Mouse (Mus musculus) midbrain, embryonic 11.5 days (tissue): ENCODE data around the gene LTO1. TPM values are rescaled to one million over a fixed set of nuclear protein-coding genes. Genes with fewer than 3 reads are reported as not detected.

Source experiments
- ATAC-seq: fragments of 200-750 bp; cut with Nextera tagmentation; 2 replicates; pipeline ENCODE4 v1.8.0; 2017; ENCODE audit warnings: moderate TSS enrichment, moderate library complexity; ENCODE audit not compliant: low FRiP score
- DNase-seq: peaks from one replicate; pipeline ENCODE4 v3.0.0; 2015; ENCODE audit warnings: low spot score; ENCODE audit errors: missing footprints
- H3K27ac ChIP-seq: fragments of 300-500 bp; sonication (generic); 2 replicates; pipeline ENCODE4 v1.5.1; 2014; ENCODE audit warnings: low read depth, low read length
- H3K27me3 ChIP-seq: fragments of 300-500 bp; sonication (generic); 2 replicates; pipeline ENCODE4 v1.6.1; 2014; ENCODE audit warnings: mild to moderate bottlenecking, low read length, moderate library complexity, mixed read lengths; ENCODE audit not compliant: control insufficient read depth, insufficient read depth
- H3K36me3 ChIP-seq: fragments of 300-500 bp; sonication (generic); 2 replicates; pipeline ENCODE4 v1.6.1; 2014; ENCODE audit warnings: mild to moderate bottlenecking, low read length, moderate library complexity, mixed read lengths; ENCODE audit not compliant: control insufficient read depth, insufficient read depth
- H3K4me1 ChIP-seq: fragments of 300-500 bp; sonication (generic); 2 replicates; pipeline ENCODE4 v1.6.1; 2014; ENCODE audit warnings: low read length; ENCODE audit not compliant: control insufficient read depth, insufficient read depth
- H3K4me2 ChIP-seq: fragments of 300-500 bp; sonication (generic); 2 replicates; pipeline ENCODE4 v1.6.1; 2014; ENCODE audit warnings: mild to moderate bottlenecking, moderate library complexity
- H3K4me3 ChIP-seq: fragments of 300-500 bp; sonication (generic); 2 replicates; pipeline ENCODE4 v1.5.1; 2014; ENCODE audit warnings: low read depth, low read length
- H3K9ac ChIP-seq: fragments of 300-500 bp; sonication (generic); 2 replicates; pipeline ENCODE4 v1.6.1; 2014; ENCODE audit warnings: low read length
- H3K9me3 ChIP-seq: fragments of 300-500 bp; sonication (generic); 2 replicates; pipeline ENCODE4 v1.6.1; 2016; ENCODE audit warnings: low read length; ENCODE audit not compliant: control insufficient read depth
- WGBS: fragments of 180-500 bp; shearing (Covaris S2); extraction: QIAGEN DNeasy Blood & Tissue Kit; methylation state at CpG from one replicate; pipeline ENCODE4 v1.1.7; 2014; 5-methylcytosine and 5-hydroxymethylcytosine counted together
- polyA plus RNA-seq: library from polyadenylated mRNA; unstranded; fragments of >200 nt; fragmentation: Nextera tagmentation; extraction: Ambion mirVana; gene quantifications from 2 replicates; pipeline ENCODE4 v1.2.1, GENCODE M21; 2014

LTO1 gene
- polyA plus RNA-seq, 1 experiment from 2014 or later: 28.0 TPM

DNA sequence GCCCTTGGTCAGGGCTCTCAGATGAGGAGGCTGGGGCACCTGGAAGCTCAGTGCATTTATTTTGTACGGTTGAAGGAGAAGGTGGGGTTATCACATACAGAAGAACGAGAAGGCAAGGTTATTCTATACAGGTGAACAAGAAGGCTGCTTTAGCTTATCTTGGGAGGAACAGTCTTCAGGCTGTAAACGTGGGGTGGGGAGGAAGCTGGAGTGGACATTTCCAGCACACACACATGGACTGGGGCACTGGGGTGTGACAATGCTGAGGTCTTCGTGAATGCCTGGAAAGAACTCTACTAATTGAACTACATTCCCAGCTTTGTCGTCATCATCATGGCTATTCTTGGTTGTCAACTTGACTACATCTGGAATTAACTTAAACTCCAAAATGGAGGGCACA, 51.0 kb downstream of the LTO1 start:
- Histone ChIP-seq H3K4me2 (no peak overlapping the region), H3K4me3 (no peak overlapping the region), H3K36me3 (no peaks in the 10 kb centered on the region), H3K9ac (no peak overlapping the region), H3K27me3 (no peaks in the 10 kb centered on the region), H3K9me3 (no peaks in the 10 kb centered on the region), H3K4me1 (no peaks in the 10 kb centered on the region), H3K27ac (no peak overlapping the region)
- ATAC-seq (no peak), DNase-seq (no peak)
- 74% methylated on average over 5 of the region's 5 CpGs for WGBS

GRCm38 (mm10) chr7:144970997-144971768, 56.3 kb downstream of the LTO1 start:
- Histone ChIP-seq H3K4me2 (no peak overlapping the region), H3K27ac (no peak overlapping the region), H3K4me3 (no peak overlapping the region), H3K27me3 (no peaks in the 10 kb centered on the region), H3K9ac (no peak overlapping the region), H3K9me3 (no peaks in the 10 kb centered on the region), H3K36me3 (no peaks in the 10 kb centered on the region), H3K4me1 (no peaks in the 10 kb centered on the region)
- 77% methylated on average over 8 of the region's 8 CpGs for WGBS
- no peak for DNase-seq
- ATAC-seq: no peak

DNA sequence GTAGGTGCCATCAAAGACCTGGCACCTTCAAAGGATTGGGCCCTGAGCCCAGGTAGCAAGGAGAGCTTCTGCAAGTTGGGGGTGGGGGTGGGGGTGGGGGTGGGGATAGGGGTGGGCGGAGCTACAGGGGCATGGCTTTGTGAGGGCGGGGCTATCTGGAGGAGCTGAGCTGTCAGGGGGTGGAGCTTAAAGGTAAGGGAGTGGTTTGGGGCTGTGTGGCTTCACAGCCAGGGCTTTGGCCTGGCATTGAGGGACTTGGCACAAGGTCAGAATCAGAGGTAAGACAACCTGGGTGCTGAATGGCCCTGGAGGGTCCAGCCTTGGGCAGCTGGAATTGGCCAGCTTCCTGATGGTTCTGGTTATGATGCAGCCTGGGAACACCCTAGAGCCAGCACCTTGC, 56.9 kb downstream of the LTO1 start:
- WGBS: 30% methylated on average over 2 of the region's 2 CpGs
- no peak overlapping the region for H3K4me2 ChIP-seq
- H3K9me3 ChIP-seq: no peaks in the 10 kb centered on the region
- no peak overlapping the region for H3K27ac ChIP-seq
- no peaks in the 10 kb centered on the region for H3K36me3 ChIP-seq
- H3K4me1 ChIP-seq: no peaks in the 10 kb centered on the region
- ATAC-seq (no peak), DNase-seq (no peak)
- no peaks in the 10 kb centered on the region for H3K27me3 ChIP-seq
- H3K9ac ChIP-seq: no peak overlapping the region
- H3K4me3 ChIP-seq: no peak overlapping the region

DNA sequence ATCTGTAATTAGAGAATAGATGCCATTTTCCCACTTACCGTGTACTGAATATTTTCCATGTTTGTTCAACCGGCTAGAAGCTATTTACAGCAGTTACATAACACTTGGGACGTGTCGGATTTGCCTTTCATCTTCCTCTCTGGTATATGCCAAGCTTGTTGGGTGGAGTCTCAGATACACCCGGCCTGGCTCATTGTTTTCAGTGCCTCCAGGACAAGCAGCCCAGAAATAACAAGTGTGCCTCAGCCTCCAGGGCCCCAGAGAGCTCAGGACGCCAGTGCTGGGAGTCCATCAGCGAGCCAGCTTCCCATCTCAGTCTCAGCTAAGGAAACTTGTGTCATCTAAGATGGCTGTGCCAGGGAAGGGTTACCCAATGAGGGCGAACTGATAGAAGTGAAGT, 58.6 kb downstream of the LTO1 start:
- no peaks in the 10 kb centered on the region for H3K27me3 ChIP-seq

DNA sequence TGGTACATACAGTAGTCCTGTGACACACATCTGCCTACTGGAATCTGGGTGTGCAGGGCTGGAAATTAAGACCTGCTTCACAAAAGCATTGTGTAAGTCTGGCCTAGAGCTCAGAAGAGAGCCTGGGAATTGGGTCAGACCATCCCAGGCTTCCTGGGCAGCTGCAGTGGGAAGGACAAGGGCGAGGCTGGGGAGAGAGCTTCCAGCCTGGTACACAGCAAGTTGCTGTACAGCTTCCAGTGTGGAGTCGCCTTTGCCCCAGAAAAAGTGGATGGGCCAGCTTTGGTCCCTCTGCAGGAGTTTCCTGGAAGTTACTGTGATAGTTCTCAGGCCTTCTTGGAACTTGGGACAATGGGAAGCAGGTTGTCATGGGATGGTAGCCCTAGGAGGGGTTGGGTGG, 62.2 kb downstream of the LTO1 start:
- ATAC-seq (no peak), DNase-seq (no peak)
- H3K9me3 ChIP-seq: no peaks in the 10 kb centered on the region
- H3K4me2 ChIP-seq: no peak overlapping the region
- H3K36me3 ChIP-seq: no peaks in the 10 kb centered on the region
- H3K27ac ChIP-seq: no peak overlapping the region
- no peak overlapping the region for H3K4me3 ChIP-seq
- no peak overlapping the region for H3K9ac ChIP-seq
- H3K4me1 ChIP-seq: no peaks in the 10 kb centered on the region
- H3K27me3 ChIP-seq: no peaks in the 10 kb centered on the region
- WGBS: 91% methylated on average over 2 of the region's 2 CpGs

More for the DNA sequence above, 58.6 kb downstream of the LTO1 start:
- WGBS: 79% methylated on average over 8 of the region's 8 CpGs
- ATAC-seq (no peak), DNase-seq (no peak)
- Histone ChIP-seq H3K27ac (no peak overlapping the region), H3K4me1 (no peaks in the 10 kb centered on the region), H3K9ac (no peak overlapping the region), H3K9me3 (no peaks in the 10 kb centered on the region), H3K4me3 (no peak overlapping the region), H3K36me3 (no peaks in the 10 kb centered on the region), H3K4me2 (no peak overlapping the region)

DNA sequence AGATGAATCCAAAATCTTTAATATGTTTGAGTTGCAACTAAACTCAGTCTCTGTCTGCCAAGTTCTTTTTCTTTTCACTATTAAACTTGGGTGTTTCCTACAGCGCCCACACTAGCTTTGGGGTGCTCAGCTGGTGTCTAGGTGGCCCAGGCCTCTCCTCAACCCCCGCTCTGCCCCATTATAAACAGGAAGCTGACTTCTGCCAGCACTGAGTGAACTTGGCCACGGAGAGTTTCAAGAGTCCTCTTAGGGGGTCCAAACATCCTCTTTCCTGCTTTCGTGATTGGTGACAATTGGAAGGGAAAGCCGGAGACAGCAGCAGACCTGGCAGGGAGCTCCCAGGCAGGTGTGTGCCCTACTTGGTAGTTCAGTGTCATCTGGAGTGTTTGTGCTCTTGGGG, 64.9 kb downstream of the LTO1 start:
- H3K4me3 ChIP-seq: no peak overlapping the region
- H3K4me2 ChIP-seq: no peak overlapping the region
- no peaks in the 10 kb centered on the region for H3K9me3 ChIP-seq
- H3K4me1 ChIP-seq: no peaks in the 10 kb centered on the region
- DNase-seq (no peak), ATAC-seq (no peak)
- H3K27ac ChIP-seq: no peak overlapping the region
- H3K36me3 ChIP-seq: no peaks in the 10 kb centered on the region
- WGBS: 86% methylated on average over 5 of the region's 5 CpGs
- H3K9ac ChIP-seq: no peak overlapping the region
- no peaks in the 10 kb centered on the region for H3K27me3 ChIP-seq

Other genes starting within 250 kb of the LTO1 start
- 22.8 and 26.0 TPM in 2 replicates for gene Ano1, start 163.1 kb upstream of the LTO1 start, polyA plus RNA-seq
- gene Fgf3, start 77.0 kb upstream of the LTO1 start, polyA plus RNA-seq: 1.1 TPM in 2 replicates
- not detected in 2 replicates for gene Fgf4, start 67.7 kb upstream of the LTO1 start, polyA plus RNA-seq
- gene Fgf15, start 18.6 kb upstream of the LTO1 start, polyA plus RNA-seq: 89.0 and 104 TPM in 2 replicates
- 285 and 288 TPM in 2 replicates for gene Ccnd1, start 24.8 kb downstream of the LTO1 start, polyA plus RNA-seq